Mouse (Mus musculus): ENCODE data around the gene Elavl2.

- no peak for TF ChIP-seq POLR2A (IDR thresholded peaks at IDR 0.05; ENCODE audit: extremely low read depth, insufficient read depth, low read length)
- no peak for TF ChIP-seq CTCF (IDR thresholded peaks at IDR 0.05; ENCODE audit: low read depth, low read length)
These were observed 191.9 kb downstream of the Elavl2 start for GRCm38 (mm10) chr4:91208415-91209292.

Measured in liver, adult 2 months (tissue).